Mouse (Mus musculus) hindbrain, embryonic 15.5 days (tissue): ENCODE data around the gene Ccdc85c. TPM values are rescaled to one million over a fixed set of nuclear protein-coding genes. Genes with fewer than 3 reads are reported as not detected.

Experiments used
- ATAC-seq: fragments of 200-750 bp; cut with Nextera tagmentation; 2 replicates; pipeline ENCODE4 v1.8.0; 2017; ENCODE audit warnings: low read depth, moderate number of reproducible peaks, moderate TSS enrichment; ENCODE audit not compliant: low FRiP score
- H3K27ac ChIP-seq: fragments of 300-500 bp; sonication (generic); replicated peaks from 2 replicates; pipeline ENCODE4 v1.5.1; 2015; ENCODE audit warnings: mild to moderate bottlenecking, inconsistent platforms
- H3K27me3 ChIP-seq: fragments of 300-500 bp; sonication (generic); 2 replicates; pipeline ENCODE4 v1.6.1; 2015; ENCODE audit warnings: control low read depth, inconsistent platforms
- H3K36me3 ChIP-seq: fragments of 300-500 bp; sonication (generic); 2 replicates; pipeline ENCODE4 v1.6.1; 2015; ENCODE audit warnings: control low read depth, inconsistent platforms
- H3K4me1 ChIP-seq: fragments of 300-500 bp; sonication (generic); replicated peaks from 2 replicates; pipeline ENCODE4 v1.6.1; 2015; ENCODE audit warnings: control low read depth, inconsistent platforms
- H3K4me2 ChIP-seq: fragments of 300-500 bp; sonication (generic); 2 replicates; pipeline ENCODE4 v1.6.1; 2015; ENCODE audit warnings: moderate library complexity, mild to moderate bottlenecking, inconsistent platforms
- H3K4me3 ChIP-seq: fragments of 300-500 bp; sonication (generic); 2 replicates; pipeline ENCODE4 v1.5.1; 2015; ENCODE audit warnings: mild to moderate bottlenecking, inconsistent platforms
- H3K9ac ChIP-seq: fragments of 300-500 bp; sonication (generic); 2 replicates; pipeline ENCODE4 v1.6.1; 2015; ENCODE audit warnings: inconsistent platforms
- H3K9me3 ChIP-seq: fragments of 300-500 bp; sonication (generic); 2 replicates; pipeline ENCODE4 v1.6.1; 2016; ENCODE audit warnings: control low read depth, inconsistent platforms
- WGBS: fragments of 180-500 bp; shearing (Covaris S2); methylation state at CpG from one replicate; pipeline ENCODE4 v1.1.7; 2015; 5-methylcytosine and 5-hydroxymethylcytosine counted together
- polyA plus RNA-seq: library from polyadenylated mRNA; unstranded; fragments of >200 nt; fragmentation: Nextera tagmentation; extraction: Ambion mirVana; gene quantifications from 2 replicates; pipeline ENCODE4 v1.2.1, GENCODE M21; 2015

Gene Ccdc85c
- polyA plus RNA-seq, 1 experiment from 2014 or later = 13.7 TPM

GRCm38 (mm10) chr12:108204978-108205377 is 70.2 kb downstream of the Ccdc85c start:
- Histone ChIP-seq H3K4me2 (no peak overlapping the region), H3K9ac (no peak overlapping the region), H3K27ac (no peak overlapping the region), H3K4me3 (no peak overlapping the region), H3K36me3 (peaks cover 32% of the 10 kb centered on the region), H3K27me3 (no peaks in the 10 kb centered on the region), H3K9me3 (no peaks in the 10 kb centered on the region), H3K4me1 (peaks cover 16% of the 10 kb centered on the region)
- 60% methylated on average over 12 of the region's 12 CpGs for WGBS
- no peak for ATAC-seq

- no peak overlapping the region for H3K4me2 ChIP-seq
- no peak overlapping the region for H3K4me3 ChIP-seq
- no peak overlapping the region for H3K9ac ChIP-seq
- H3K9me3 ChIP-seq = no peaks in the 10 kb centered on the region
- peaks cover 8% of the 10 kb centered on the region for H3K4me1 ChIP-seq
- no peak overlapping the region for H3K27ac ChIP-seq
- peaks cover 43% of the 10 kb centered on the region for H3K36me3 ChIP-seq
- no peaks in the 10 kb centered on the region for H3K27me3 ChIP-seq
- no peak for ATAC-seq
- whole genome bisulfite sequencing = 57% methylated on average over 8 of the region's 8 CpGs
Measured at GRCm38 (mm10) chr12:108203895-108204294, 71.3 kb downstream of the Ccdc85c start.

GRCm38 (mm10) chr12:108200094-108200493 is 75.1 kb downstream of the Ccdc85c start:
- Histone ChIP-seq H3K27ac (no peak overlapping the region), H3K4me1 (no peaks in the 10 kb centered on the region), H3K4me3 (no peak overlapping the region), H3K36me3 (peaks cover 69% of the 10 kb centered on the region), H3K4me2 (no peak overlapping the region), H3K27me3 (no peaks in the 10 kb centered on the region), H3K9ac (no peak overlapping the region), H3K9me3 (no peaks in the 10 kb centered on the region)
- no peak for ATAC-seq
- WGBS = 100% methylated on average over 1 of the region's 1 CpGs

GRCm38 (mm10) chr12:108198447-108198846 is 76.8 kb downstream of the Ccdc85c start:
- Histone ChIP-seq H3K27me3 (no peaks in the 10 kb centered on the region), H3K9ac (no peak overlapping the region), H3K27ac (no peak overlapping the region), H3K4me2 (no peak overlapping the region), H3K4me3 (no peak overlapping the region), H3K9me3 (no peaks in the 10 kb centered on the region), H3K4me1 (no peaks in the 10 kb centered on the region), H3K36me3 (peaks cover 81% of the 10 kb centered on the region)
- 81% methylated on average over 4 of the region's 4 CpGs for WGBS
- no peak for ATAC-seq

- ATAC-seq = no peak
- 98% methylated on average over 11 of the region's 11 CpGs for WGBS
- Histone ChIP-seq H3K27me3 (no peaks in the 10 kb centered on the region), H3K4me3 (no peak overlapping the region), H3K36me3 (peaks cover 83% of the 10 kb centered on the region), H3K4me2 (no peak overlapping the region), H3K9ac (no peak overlapping the region), H3K4me1 (no peaks in the 10 kb centered on the region), H3K27ac (no peak overlapping the region), H3K9me3 (no peaks in the 10 kb centered on the region)
Measured at GRCm38 (mm10) chr12:108195761-108196160, 79.5 kb downstream of the Ccdc85c start.

- Histone ChIP-seq H3K27ac (no peak overlapping the region), H3K4me3 (no peak overlapping the region), H3K4me2 (no peak overlapping the region), H3K9ac (no peak overlapping the region), H3K9me3 (no peaks in the 10 kb centered on the region), H3K36me3 (peaks cover 81% of the 10 kb centered on the region), H3K4me1 (no peaks in the 10 kb centered on the region), H3K27me3 (no peaks in the 10 kb centered on the region)
- no peak for ATAC-seq
- 89% methylated on average over 5 of the region's 5 CpGs for WGBS
Measured at GRCm38 (mm10) chr12:108193878-108194277, 81.3 kb downstream of the Ccdc85c start.

- Histone ChIP-seq H3K4me2 (no peak overlapping the region), H3K27ac (no peak overlapping the region), H3K36me3 (peaks cover 66% of the 10 kb centered on the region)
Measured at GRCm38 (mm10) chr12:108187541-108188091, 87.6 kb downstream of the Ccdc85c start.

GRCm38 (mm10) chr12:108181716-108182115 is 93.5 kb downstream of the Ccdc85c start:
- ATAC-seq = no peak
- 93% methylated on average over 6 of the region's 6 CpGs for WGBS

More at GRCm38 (mm10) chr12:108187541-108188091, 87.6 kb downstream of the Ccdc85c start:
- Histone ChIP-seq H3K4me1 (no peaks in the 10 kb centered on the region), H3K4me3 (no peak overlapping the region), H3K9me3 (no peaks in the 10 kb centered on the region), H3K9ac (no peak overlapping the region), H3K27me3 (no peaks in the 10 kb centered on the region)
- WGBS = 92% methylated on average over 6 of the region's 6 CpGs
- no peak for ATAC-seq

GRCm38 (mm10) chr12:108179321-108180266 is 95.6 kb downstream of the Ccdc85c start, which contains the start of gene Ccnk:
Ccnk (plus strand) TSS chr12:108179579.
- Histone ChIP-seq H3K4me3 (peak within 1 kb of the TSS; percentile 66), H3K4me2 (peak within 1 kb of the TSS; percentile 88), H3K9me3 (no peaks in the 10 kb centered on the region), H3K27ac (peak within 1 kb of the TSS; percentile 88), H3K4me1 (peaks cover 33% of the 10 kb centered on the region), H3K36me3 (peaks cover 15% of the 10 kb centered on the region), H3K27me3 (no peaks in the 10 kb centered on the region), H3K9ac (peak within 1 kb of the TSS; percentile 88)
- ATAC-seq = peak; percentile 98
- under 1% methylated on average over 82 of the region's 82 CpGs for WGBS

More at GRCm38 (mm10) chr12:108181716-108182115, 93.5 kb downstream of the Ccdc85c start:
- Histone ChIP-seq H3K9me3 (no peaks in the 10 kb centered on the region), H3K27me3 (no peaks in the 10 kb centered on the region), H3K4me1 (peaks cover 26% of the 10 kb centered on the region), H3K4me2 (no peak overlapping the region), H3K36me3 (peaks cover 24% of the 10 kb centered on the region), H3K4me3 (no peak overlapping the region), H3K9ac (no peak overlapping the region), H3K27ac (no peak overlapping the region)

GRCm38 (mm10) chr12:108179246-108179320 is 96.1 kb downstream of the Ccdc85c start, which contains the start of gene Setd3:
Setd3 (minus strand) TSS chr12:108179314.
- Histone ChIP-seq H3K4me3 (peak within 1 kb of the TSS; percentile 66), H3K4me2 (peak within 1 kb of the TSS; percentile 88), H3K36me3 (peaks cover 13% of the 10 kb centered on the region), H3K27me3 (no peaks in the 10 kb centered on the region), H3K9me3 (no peaks in the 10 kb centered on the region), H3K9ac (peak within 1 kb of the TSS; percentile 88), H3K27ac (peak within 1 kb of the TSS; percentile 88), H3K4me1 (peaks cover 33% of the 10 kb centered on the region)
- no peak for ATAC-seq
- 1% methylated on average over 9 of the region's 9 CpGs for WGBS

- H3K36me3 ChIP-seq = peaks cover 8% of the 10 kb centered on the region
- H3K4me3 ChIP-seq = peak overlapping the region; percentile 66
- H3K4me2 ChIP-seq = peak overlapping the region; percentile 84
- peaks cover 33% of the 10 kb centered on the region for H3K4me1 ChIP-seq
- no peaks in the 10 kb centered on the region for H3K9me3 ChIP-seq
- under 1% methylated on average over 100 of the region's 103 CpGs for WGBS
- peak overlapping the region; percentile 88 for H3K27ac ChIP-seq
- no peaks in the 10 kb centered on the region for H3K27me3 ChIP-seq
- peak overlapping the region; percentile 88 for H3K9ac ChIP-seq
- ATAC-seq = peak; percentile 71
Measured at GRCm38 (mm10) chr12:108178331-108179245, 96.6 kb downstream of the Ccdc85c start.

GRCm38 (mm10) chr12:108176366-108176765 is 98.9 kb downstream of the Ccdc85c start:
- Histone ChIP-seq H3K27me3 (no peaks in the 10 kb centered on the region), H3K4me1 (peaks cover 32% of the 10 kb centered on the region), H3K27ac (no peak overlapping the region), H3K4me2 (no peak overlapping the region), H3K36me3 (no peaks in the 10 kb centered on the region; the same call in 1 of the 2 replicates), H3K9me3 (no peaks in the 10 kb centered on the region), H3K4me3 (no peak overlapping the region), H3K9ac (no peak overlapping the region)
- 77% methylated on average over 3 of the region's 3 CpGs for WGBS
- no peak for ATAC-seq
